Mouse (Mus musculus): ENCODE data around the gene Stx6. TPM values are rescaled to one million over a fixed set of nuclear protein-coding genes. Genes with fewer than 3 reads are reported as not detected.

Stx6 gene
- polyA plus RNA-seq, 1 experiment, result 26.0 TPM

DNA sequence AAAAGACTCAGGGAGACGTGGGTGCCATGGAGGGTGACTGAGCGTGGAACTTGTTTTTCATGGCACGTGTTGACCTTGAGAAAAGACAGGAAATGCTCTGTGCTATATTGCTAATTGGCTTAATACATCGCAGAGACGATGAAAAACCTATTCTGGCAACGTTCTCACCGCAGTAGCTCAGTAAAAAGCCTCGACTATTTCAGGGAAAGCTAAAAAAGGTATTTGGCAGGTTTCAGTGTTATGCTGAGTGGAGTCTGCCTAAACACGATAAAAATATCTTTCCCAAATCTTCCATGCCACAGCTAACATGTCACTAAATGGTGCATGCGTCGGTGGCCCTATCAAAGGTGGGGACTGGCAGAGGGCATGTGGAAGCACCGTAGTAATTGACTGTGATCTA is 94.6 kb downstream of the Stx6 start:
- Histone ChIP-seq H3ac (ENCODE audit: control insufficient read depth, insufficient read length) (no peak overlapping the region), H3K4me3 (no peak overlapping the region), H3K27me3 (ENCODE audit: control insufficient read depth, insufficient read depth, insufficient read length) (peaks cover 4% of the 10 kb centered on the region), H3K79me2 (ENCODE audit: control insufficient read depth, insufficient read depth) (no peaks in the 10 kb centered on the region), H3K4me2 (ENCODE audit: low read depth) (no peak overlapping the region), H3K36me3 (ENCODE audit: control insufficient read depth, insufficient read depth) (no peaks in the 10 kb centered on the region)
- TF ChIP-seq SRF (IDR thresholded peaks at IDR 0.05; ENCODE audit: control insufficient read depth, insufficient read length, low read depth) (no peak), MAX (IDR thresholded peaks at IDR 0.05; ENCODE audit: low read depth) (no peak), POLR2A (IDR thresholded peaks at IDR 0.05; ENCODE audit: insufficient read length, low read depth) (no peak), CEBPB (IDR thresholded peaks at IDR 0.05; ENCODE audit: insufficient read depth, poor library complexity, severe bottlenecking) (no peak), TCF12 (IDR thresholded peaks at IDR 0.05; ENCODE audit: insufficient read depth, poor library complexity, severe bottlenecking) (no peak), POLR2AphosphoS2 (IDR thresholded peaks at IDR 0.05; ENCODE audit: insufficient read length, low read depth) (no peak), E2F4 (IDR thresholded peaks at IDR 0.05; ENCODE audit: insufficient read depth) (no peak), REST (IDR thresholded peaks at IDR 0.05; ENCODE audit: insufficient read depth, insufficient read length) (no peak)

DNA sequence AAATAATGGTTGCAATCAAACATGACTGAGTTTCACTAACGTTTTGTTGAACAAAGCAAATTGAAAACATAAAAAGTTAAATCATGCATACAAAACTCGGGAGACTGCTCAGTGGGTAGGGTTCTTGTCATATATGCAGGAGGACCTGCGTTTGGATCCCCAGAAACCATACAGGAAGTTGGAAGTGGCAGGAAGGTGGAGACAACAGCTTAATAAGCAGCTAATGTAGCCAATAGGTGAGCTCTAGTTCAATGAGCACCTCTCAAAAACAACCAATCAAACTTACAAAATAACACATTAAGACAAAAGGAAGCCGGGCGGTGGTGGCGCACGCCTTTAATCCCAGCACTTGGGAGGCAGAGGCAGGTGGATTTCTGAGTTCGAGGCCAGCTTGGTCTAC is 95.8 kb downstream of the Stx6 start:
- no peak overlapping the region for H3ac ChIP-seq (ENCODE audit: control insufficient read depth, insufficient read length)

More for the DNA sequence above, 95.8 kb downstream of the Stx6 start:
- TF ChIP-seq TCF3 (IDR thresholded peaks at IDR 0.05; ENCODE audit: insufficient read length, low read depth), result no peak
- Histone ChIP-seq H3K79me2 (ENCODE audit: control insufficient read depth, insufficient read depth) (no peaks in the 10 kb centered on the region), H3K36me3 (ENCODE audit: control insufficient read depth, insufficient read depth) (no peaks in the 10 kb centered on the region), H3K4me2 (ENCODE audit: low read depth) (no peak overlapping the region), H3K4me3 (no peak overlapping the region), H3K27me3 (ENCODE audit: control insufficient read depth, insufficient read depth, insufficient read length) (peaks cover 4% of the 10 kb centered on the region)

Other genes starting within 250 kb of the Stx6 start
- gene Ier5, start 59.1 kb upstream of the Stx6 start, polyA plus RNA-seq (2012; fragmentation: generic; extraction: Trizol), result 21.1 TPM
- gene Mr1, start 11.9 kb upstream of the Stx6 start, polyA plus RNA-seq (2012; fragmentation: generic; extraction: Trizol), result 3.9 TPM
- gene BC034090, start 85.7 kb downstream of the Stx6 start, polyA plus RNA-seq (2012; fragmentation: generic; extraction: Trizol), result 11.1 TPM